Mouse (Mus musculus) urinary bladder, postnatal 14 days (tissue): ENCODE results near the gene Sbf2.
"Not testable (repeated sequence)": the region's sequence is repeated elsewhere in the genome, so short reads cannot be mapped to it uniquely, and the experiment has no call there.

Experiments
- DNase-seq: peaks from one replicate; pipeline ENCODE4 v3.0.0; 2021; ENCODE audit warnings: low spot score

The Sbf2 gene

GRCm38 (mm10) chr7:110614133-110615063 lies at the start of gene Sbf2:
Sbf2 (minus strand) TSS chr7:110614922.
- DNase-seq = peak; percentile 83

DNA sequence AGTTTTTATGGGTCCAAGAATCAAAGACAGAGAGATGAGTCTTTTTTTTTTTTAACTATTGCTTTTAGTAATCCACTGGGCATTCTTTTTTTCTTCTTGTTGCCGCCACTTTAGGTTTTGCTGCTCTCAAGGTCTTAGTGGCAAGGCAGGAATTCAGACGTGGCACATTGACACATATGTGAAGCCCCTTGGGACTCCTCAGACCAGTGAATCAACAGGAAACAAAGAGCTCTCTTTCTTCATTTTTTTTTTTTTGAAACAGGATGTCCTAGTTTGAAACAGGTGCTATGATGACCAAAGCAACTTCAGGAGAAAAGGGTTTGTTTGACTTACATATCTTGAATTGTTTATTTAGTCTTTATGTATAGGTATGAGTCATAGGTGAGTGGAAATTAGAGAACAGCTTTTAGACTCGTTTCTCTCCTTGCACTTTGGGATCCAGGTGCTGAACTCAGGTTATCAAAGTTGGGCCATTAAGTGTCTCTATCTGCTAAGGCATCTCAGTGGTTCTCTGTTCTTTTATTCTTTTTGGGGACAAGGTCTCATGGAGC lies 43.7 kb upstream of the Sbf2 start:
- no peak for DNase-seq

DNA sequence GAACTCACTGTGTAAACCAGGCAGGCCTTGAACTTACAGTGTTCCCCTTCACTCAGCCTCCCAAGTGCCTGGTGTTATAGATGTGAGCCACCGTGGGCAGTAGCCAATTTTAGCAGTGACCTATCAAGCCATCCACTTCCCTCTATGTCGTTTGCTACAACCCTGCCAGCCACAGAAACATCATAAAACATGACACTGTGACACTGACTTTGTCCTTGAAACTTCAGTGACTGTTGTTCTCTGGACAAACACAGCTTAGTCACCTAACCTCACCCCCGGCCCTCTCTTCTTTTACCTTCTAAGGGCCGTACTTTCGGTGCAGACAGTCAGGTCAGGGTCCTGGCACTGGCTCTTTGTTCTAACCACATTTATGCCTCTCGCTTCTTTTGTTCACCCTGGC lies 41.2 kb upstream of the Sbf2 start:
- no peak for DNase-seq

- no peak for DNase-seq
These were observed 40.5 kb upstream of the Sbf2 start for GRCm38 (mm10) chr7:110655230-110655629.

DNA sequence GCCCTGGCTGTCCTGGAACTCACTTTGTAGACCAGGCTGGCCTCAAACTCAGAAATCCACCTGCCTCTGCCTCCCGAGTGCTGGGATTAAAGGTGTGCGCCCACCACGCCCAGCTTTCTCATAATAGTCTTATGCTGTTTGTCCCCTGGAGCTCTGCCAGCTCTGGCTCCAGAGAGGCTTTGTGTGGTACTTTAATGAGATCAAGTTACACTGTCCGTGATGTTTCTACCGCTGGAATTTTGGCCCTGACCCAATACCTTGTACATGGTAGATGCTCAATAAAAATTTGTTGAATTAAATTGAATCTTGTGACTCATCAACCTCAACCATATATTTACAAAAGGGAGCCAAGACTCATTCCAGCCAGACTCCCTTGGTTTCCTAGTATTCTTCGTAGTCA lies 36.4 kb upstream of the Sbf2 start:
- DNase-seq = peak; percentile 68

DNA sequence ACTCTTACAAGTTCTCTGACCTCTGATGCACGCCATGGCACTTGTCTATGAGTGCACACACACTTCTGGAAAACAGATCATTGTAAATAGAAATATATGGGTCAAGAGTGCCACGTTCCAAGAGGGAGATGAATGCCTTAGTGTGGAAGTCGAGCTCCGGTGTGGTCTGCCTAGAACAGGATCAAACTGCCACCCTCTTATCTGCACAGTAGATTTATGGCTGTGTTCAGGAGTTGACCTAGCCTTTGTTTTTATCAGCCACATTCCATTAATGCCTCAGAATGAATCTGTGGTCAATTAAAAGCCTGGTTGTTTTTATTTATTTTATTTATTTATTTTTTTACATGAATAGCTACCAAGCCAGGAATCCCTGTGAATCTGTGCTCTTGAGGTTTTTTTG lies 35.8 kb upstream of the Sbf2 start:
- DNase-seq = no peak

GRCm38 (mm10) chr7:110649133-110649987 lies 34.6 kb upstream of the Sbf2 start:
- DNase-seq = no peak

DNA sequence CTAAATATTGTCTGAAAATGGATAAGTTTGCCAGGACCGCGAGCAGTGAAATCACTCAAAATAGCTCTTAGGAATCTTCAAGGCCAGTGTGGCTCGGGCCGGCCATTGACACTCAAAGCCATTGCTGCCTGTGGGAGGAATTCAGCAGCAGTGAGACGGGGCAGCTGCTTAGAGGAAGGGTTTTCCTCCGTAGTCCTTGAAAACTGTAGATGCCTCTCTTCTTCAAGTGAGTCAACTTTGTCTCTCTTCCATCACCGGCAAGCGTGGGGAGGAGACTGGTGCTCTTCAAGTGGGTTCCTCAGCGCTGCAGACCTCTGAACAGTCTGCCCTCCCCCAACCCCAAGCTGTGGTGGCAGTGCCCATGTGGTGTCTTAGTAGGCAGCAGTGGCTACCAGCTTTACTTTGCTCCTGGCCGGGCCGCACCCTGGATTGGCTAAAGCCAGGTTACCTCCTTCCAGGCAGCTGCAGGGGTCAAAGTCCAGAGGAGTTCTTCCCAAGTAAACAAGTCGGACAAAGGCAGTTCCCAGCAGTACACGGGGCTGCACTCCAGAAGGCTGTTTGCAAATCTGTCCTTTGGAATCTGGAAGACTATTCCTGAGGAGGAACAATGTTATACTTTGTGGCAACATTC lies 33.8 kb upstream of the Sbf2 start:
- no peak for DNase-seq

GRCm38 (mm10) chr7:110647559-110648454 lies 33.1 kb upstream of the Sbf2 start:
- no peak for DNase-seq

DNA sequence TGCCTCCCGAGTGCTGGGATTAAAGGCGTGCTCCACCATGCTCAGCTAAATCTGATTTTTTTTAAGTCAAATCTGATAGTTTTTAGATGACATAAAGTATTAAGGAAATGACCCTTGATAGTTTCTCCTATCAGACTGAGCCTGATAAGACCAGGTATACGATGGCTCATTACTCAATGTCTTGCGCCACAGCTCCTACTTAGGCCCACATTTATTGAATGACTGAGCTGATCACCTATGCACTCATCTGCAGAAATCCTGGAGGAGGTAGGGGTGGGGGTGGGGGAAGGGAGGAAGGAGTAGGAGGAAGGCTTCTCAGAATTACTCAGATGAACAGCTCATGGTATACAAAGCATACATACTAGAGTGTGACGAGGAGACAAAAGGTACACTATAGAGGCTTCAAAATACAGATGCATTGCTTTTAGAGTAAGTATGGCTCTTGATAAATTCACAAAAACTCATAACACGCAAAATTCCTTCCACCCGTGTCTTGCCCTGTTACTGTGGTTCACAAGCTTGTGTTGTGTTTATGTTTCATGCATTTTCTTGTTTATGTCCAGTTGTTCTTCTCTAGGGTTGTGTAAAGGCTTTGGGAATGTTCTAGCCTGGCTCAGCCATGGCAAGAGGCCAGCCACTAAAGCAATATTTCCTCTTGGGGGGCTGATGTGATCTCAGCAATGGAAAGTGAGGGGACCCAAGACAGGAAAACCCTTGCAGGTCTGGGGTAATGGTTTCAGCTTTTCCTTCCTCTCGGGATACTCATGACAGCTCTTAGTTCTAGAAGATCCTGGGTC lies 32.1 kb upstream of the Sbf2 start:
- DNase-seq = no peak

DNA sequence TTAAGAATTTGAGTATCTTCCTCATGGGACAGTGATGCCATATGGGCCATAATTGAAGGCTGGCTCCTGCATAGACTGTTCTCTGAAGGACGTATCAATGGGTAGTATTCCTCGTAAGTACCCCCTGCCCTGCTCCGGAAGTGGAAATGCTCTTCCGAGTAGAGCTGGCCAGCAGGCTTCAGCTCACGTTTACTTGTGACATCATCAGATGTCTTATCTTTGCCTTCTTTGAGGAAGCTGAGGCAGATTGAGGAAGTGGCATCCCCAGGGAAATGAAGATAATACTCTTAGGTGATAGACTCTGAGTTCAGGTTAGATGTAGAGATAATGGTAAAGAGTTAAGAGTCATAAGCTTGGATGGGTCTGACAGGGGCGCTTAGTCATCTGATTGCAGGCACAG lies 31.1 kb upstream of the Sbf2 start:
- DNase-seq = no peak

DNA sequence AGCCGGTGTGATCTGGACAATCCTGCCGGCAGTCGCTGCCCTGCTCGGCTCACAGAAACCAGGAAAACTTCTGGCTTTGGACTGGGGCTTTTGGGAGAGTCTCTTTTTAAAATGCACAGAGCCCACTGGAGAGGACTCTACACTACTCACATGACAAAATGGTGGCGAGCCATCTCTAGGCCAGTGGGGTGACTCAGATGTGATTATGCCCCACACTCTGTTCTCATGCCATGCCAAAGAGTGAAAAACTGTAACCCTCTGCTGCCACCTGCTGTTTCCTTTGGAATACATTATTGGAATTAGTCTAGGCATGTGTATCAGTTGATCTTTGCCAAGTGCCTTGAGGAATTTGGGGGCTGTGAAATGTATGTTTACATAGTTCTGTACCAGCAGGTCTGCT lies 30.6 kb upstream of the Sbf2 start:
- peak; percentile 77 for DNase-seq

DNA sequence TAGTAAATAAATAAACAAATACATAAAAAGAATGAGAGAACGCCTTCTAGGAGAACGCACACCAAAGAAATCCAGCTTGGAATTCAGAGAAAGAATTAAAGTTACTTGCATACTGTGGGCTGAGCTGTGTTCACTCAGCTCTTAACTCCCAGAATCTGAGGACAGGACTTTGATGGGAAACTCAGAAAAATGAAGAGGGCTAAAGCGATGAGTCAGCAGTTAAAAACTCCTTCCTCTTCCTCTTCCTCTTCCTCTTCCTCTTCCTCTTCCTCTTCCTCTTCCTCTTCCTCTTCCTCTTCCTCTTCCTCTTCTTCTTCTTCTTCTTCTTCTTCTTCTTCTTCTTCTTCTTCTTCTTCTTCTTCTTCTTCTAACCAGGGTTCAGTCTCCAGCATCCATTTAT lies 25.2 kb upstream of the Sbf2 start:
- not testable (repeated sequence) for DNase-seq

- DNase-seq = no peak
These were observed 24.7 kb upstream of the Sbf2 start for GRCm38 (mm10) chr7:110639291-110639915.

GRCm38 (mm10) chr7:110638305-110639110 lies 23.8 kb upstream of the Sbf2 start:
- peak; percentile 66 for DNase-seq

GRCm38 (mm10) chr7:110636559-110636958 lies 21.8 kb upstream of the Sbf2 start:
- DNase-seq = no peak

DNA sequence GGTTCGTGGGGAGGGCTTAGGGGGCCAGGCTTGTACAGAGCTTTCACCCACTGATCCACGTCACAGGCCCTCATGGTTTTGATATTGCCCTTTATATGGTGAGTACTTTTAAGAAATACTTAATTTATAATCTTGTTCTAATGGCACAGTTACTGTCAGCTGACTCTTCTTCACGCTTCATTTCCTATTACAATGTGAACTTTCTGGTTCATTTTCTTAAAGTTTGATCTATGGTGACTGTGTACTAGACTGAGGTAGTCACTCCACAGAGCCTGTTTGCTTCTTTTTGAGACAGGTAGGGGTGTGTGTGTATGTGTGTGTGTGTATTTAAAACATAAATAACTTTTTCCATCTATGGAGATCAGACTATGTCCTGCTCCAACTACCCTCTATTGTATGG lies 21.2 kb upstream of the Sbf2 start:
- no peak for DNase-seq

DNA sequence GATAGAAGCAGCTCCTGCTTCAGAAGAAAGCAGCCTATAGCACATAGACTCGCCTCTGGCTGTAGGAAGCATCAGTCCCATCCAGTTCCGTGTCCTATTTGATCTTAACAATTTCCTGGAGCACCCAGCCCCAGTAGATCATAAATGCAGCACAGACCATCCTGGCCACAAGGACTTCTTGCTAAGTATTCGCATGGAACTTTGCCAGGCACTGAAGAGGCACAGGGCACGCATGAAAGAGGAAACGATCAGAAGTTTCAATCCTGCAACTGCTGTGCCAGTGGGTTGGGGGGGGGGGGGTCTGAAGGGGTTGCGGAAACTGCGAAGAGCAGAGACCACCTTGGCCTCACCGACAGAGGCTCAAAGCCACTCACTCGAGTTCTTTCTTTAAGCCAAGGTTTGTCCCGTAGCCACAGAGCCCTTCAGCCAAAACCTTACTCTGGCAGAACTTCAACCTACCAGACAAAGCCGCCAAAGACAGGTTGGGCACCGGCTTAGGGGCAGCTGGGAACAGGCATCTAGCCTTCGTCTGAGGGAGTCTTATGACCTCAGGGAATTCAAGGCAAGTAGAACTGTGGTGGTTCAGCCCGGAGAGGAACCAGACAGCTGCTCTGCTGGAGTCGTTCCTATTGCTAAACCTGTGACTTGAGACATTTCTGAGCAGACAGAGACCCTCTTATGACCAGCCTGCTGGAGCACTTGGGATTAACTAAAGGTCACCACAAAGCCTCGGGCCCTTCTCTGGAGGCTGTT lies 16.6 kb upstream of the Sbf2 start:
- no peak for DNase-seq
